Mouse (Mus musculus): ENCODE data around the gene Rasal2.

DNA sequence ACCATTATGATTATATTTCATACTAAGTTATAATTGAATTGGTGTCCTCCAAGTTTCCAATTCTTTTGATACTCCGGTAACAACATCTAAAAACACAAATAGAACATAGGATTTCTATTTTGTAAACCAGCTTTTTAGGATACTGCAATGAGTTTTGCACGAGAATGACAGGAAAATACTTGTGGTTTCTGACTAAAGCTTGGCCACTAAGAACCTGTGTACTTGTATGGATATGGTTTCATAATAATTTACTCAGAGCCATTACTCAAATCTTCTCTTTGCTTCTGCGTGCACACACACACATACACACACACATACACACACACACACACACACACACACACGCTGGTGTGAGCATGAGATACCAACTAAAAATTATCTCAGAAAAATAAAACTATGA is 93.5 kb downstream of the Rasal2 start:
- TF ChIP-seq CTCF (IDR thresholded peaks at IDR 0.05), result no peak
- no peak for TF ChIP-seq EP300 (IDR thresholded peaks at IDR 0.05)
